In genomic region chr8:45855118-45855517, GRCm38 (mm10) we compare ENCODE assay signal across 23 mouse cellular contexts. TPM values are rescaled to one million over a fixed set of nuclear protein-coding genes. Genes with fewer than 3 reads are reported as not detected.
DNase-seq lines count a peak whose midpoint lies in the region; ATAC-seq and TF ChIP-seq lines count a peak whose summit lies in the region.
"Had no signal": no experiment of that assay in that cellular context is flagged by ENCODE, and none has a peak within 500 bp of the region (broad histone marks: within the 10 kb centered on the region; RNA-seq: fewer than 3 reads in every experiment).

No protein-coding gene starts in this region.

- DNase-seq in lung, embryonic 14.5 days = peak; percentile 32
- DNase-seq in lung, postnatal 14 days = no peak
- DNase-seq in lung, postnatal 10 days = no peak
- DNase-seq in lung, postnatal 25 days (ENCODE audit: low spot score) = peak; percentile 24
- DNase-seq in lung, postnatal 4 days = no peak
- peak; percentile 35 for DNase-seq in lung, postnatal 36 days
- DNase-seq: adrenal gland, adult 8-10 months; adrenal gland, postnatal 14 days; adrenal gland, postnatal 36 days; B cell, adult 2 months; cerebellum, adult 11-12 months; cerebellum, adult 2 months; cerebellum, adult 9-10 months; cerebellum, postnatal 25 days had no signal

- H3K27ac ChIP-seq in lung, embryonic 14.5 days (ENCODE audit: low read depth) = peak overlapping the region; percentile 58
- peak overlapping the region; percentile 80 for H3K27ac ChIP-seq in lung, embryonic 16.5 days (ENCODE audit: low read length)
- H3K27ac ChIP-seq: embryonic facial prominence, embryonic 10.5 days; embryonic facial prominence, embryonic 12.5 days; forebrain, embryonic 13.5 days had no signal

- H3K36me3 ChIP-seq in lung, embryonic 14.5 days (ENCODE audit: insufficient read depth) = no peaks in the 10 kb centered on the region
- H3K36me3 ChIP-seq in lung, embryonic 16.5 days (ENCODE audit: control insufficient read depth, insufficient read depth, low read length) = no peaks in the 10 kb centered on the region
- H3K36me3 ChIP-seq: embryonic facial prominence, embryonic 10.5 days; embryonic facial prominence, embryonic 12.5 days; G1E had no signal

- no peak overlapping the region for H3K4me3 ChIP-seq in lung, embryonic 14.5 days (ENCODE audit: low read depth, low read length)
- no peak overlapping the region for H3K4me3 ChIP-seq in lung, embryonic 16.5 days (ENCODE audit: low read length)
- H3K4me3 ChIP-seq: embryonic facial prominence, embryonic 10.5 days; embryonic facial prominence, embryonic 12.5 days; forebrain, embryonic 13.5 days had no signal

- H3K27me3 ChIP-seq in lung, embryonic 14.5 days (ENCODE audit: insufficient read depth, low read length) = no peaks in the 10 kb centered on the region
- H3K27me3 ChIP-seq in lung, embryonic 16.5 days (ENCODE audit: control insufficient read depth, insufficient read depth, low read depth, low read length) = no peaks in the 10 kb centered on the region
- H3K27me3 ChIP-seq: CH12.LX; embryonic facial prominence, embryonic 12.5 days; forebrain, embryonic 13.5 days had no signal

- no peak overlapping the region for H3K9ac ChIP-seq in lung, embryonic 14.5 days
- H3K9ac ChIP-seq in lung, embryonic 16.5 days (ENCODE audit: low read length) = no peak overlapping the region
- H3K9ac ChIP-seq: embryonic facial prominence, embryonic 12.5 days; forebrain, embryonic 13.5 days had no signal

- 58% methylated on average over 4 of the region's 4 CpGs for WGBS in lung, embryonic 14.5 days
- 59% methylated on average over 4 of the region's 4 CpGs for WGBS in lung, embryonic 16.5 days

- TF ChIP-seq CTCF in lung, embryonic 14.5 days (IDR thresholded peaks at IDR 0.05; ENCODE audit: low read depth) = no peak

- no peak overlapping the region for H3K4me2 ChIP-seq in lung, embryonic 14.5 days
- no peak overlapping the region for H3K4me2 ChIP-seq in lung, embryonic 16.5 days (ENCODE audit: low read depth, low read length)
- H3K4me2 ChIP-seq: embryonic facial prominence, embryonic 12.5 days; forebrain, embryonic 13.5 days had no signal

- peak; percentile 51; the same call in 1 of the 2 replicates for ATAC-seq in lung, embryonic 14.5 days (ENCODE audit: insufficient read depth)
- peak; percentile 69 for ATAC-seq in lung, embryonic 16.5 days (ENCODE audit: low read depth)
- ATAC-seq: activated CD4-positive, CD25-positive, alpha-beta regulatory T cell, adult 4 months; CD4-positive, CD25-positive, alpha-beta regulatory T cell, adult 4 months; forebrain, embryonic 13.5 days; Patski had no signal

- H3K4me1 ChIP-seq in lung, embryonic 14.5 days (ENCODE audit: insufficient read depth) = peaks cover 4% of the 10 kb centered on the region; the same call in 1 of the 2 replicates
- H3K4me1 ChIP-seq in lung, embryonic 16.5 days (replicated peaks; ENCODE audit: control insufficient read depth, insufficient read depth, low read length) = peaks cover 17% of the 10 kb centered on the region

- no peaks in the 10 kb centered on the region for H3K9me3 ChIP-seq in lung, embryonic 14.5 days (ENCODE audit: low read depth, low read length)
- H3K9me3 ChIP-seq in lung, embryonic 16.5 days (ENCODE audit: control insufficient read depth, low read length) = no peaks in the 10 kb centered on the region
- H3K9me3 ChIP-seq: embryonic facial prominence, embryonic 10.5 days; embryonic facial prominence, embryonic 12.5 days; forebrain, embryonic 13.5 days; G1E had no signal

RNA-seq across cellular contexts. Expression of gene Pdlim3, which starts 30.1 kb away (rescaled TPM):
- 30.9 and 35.1 TPM in 2 replicates for polyA plus RNA-seq in lung, embryonic 14.5 days (2014; fragmentation: Nextera tagmentation; extraction: Ambion mirVana)
- polyA plus RNA-seq in lung, embryonic 16.5 days (2015; fragmentation: Nextera tagmentation; extraction: Ambion mirVana) = 45.5 and 48.6 TPM in 2 replicates
- polyA plus RNA-seq: activated CD4-positive, CD25-positive, alpha-beta regulatory T cell, adult 4 months; CD4-positive, CD25-positive, alpha-beta regulatory T cell, adult 4 months; G1E; Patski had no signal

Comparison
In these comparisons a context has a peak if more than half of its experiments do, and no peak if none do; other contexts are left out.
1. DNase-seq: peak in lung, embryonic 14.5 days (single experiment), lung, postnatal 25 days (single experiment) and lung, postnatal 36 days (single experiment); none in lung, postnatal 14 days (single experiment), lung, postnatal 10 days (single experiment) and lung, postnatal 4 days (0 of 2).